Mouse (Mus musculus) layer of hippocampus, postnatal 36 days (tissue): ENCODE data around the gene Ttc36. TPM values are rescaled to one million over a fixed set of nuclear protein-coding genes. Genes with fewer than 3 reads are reported as not detected.
"Not testable (repeated sequence)": the region's sequence is repeated elsewhere in the genome, so short reads cannot be mapped to it uniquely, and the experiment has no call there.

Source experiments
- DNase-seq, 2 experiments: peaks; one replicate each; pipeline ENCODE4 v3.0.0; 2022
- total RNA-seq, 2 experiments: library from RNA; stranded (reverse); gene quantifications; 2 replicates each; pipeline ENCODE4 v1.2.3; 2021

The Ttc36 gene
- total RNA-seq, 2 experiments from 2014 or later: 0.95 to 1.6 TPM

DNA sequence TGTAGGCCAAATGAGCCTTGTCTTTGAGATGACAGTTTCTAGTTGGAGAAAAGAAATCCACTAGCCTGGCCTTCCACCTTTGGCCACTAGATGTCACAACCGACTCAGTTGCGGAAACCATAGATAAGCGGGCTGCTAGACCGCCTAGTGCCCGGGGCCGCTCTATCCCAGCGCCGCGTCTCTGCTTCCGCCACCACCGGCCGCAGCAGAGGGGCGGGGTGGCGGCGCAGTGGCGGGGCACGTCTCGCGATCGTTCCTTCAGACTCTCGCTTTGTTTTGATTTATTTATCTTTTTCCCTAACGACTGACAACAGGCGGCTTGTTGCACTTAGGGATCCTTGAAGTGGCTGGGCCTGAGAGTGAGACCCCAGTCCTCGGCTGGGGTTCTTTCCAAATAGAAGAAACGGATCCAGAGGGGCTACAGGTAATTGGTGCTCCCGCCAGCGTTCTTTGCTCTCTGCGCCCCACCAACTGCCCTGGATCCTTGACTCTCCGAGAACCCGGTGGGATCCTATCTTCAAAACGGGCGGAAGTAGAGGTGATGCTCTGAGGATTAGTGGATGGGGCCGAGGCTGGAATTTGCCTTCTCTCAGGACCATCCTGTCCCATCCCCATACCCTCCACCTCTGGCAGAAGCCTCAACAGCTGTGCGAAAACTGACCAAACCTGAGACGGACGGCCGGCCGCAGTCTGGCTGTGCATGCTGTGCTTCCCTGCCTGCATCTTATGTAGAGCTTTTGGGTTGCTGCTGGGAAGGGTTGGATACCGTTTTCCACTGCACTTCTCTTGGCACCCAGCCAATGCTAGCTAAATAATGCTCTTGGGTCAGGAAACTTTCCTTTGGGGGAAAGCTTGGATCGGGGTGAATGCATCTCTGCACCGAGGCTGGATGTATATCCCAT, 29.9 kb downstream of the Ttc36 start:
- peak; percentile 89 to 90 for DNase-seq

DNA sequence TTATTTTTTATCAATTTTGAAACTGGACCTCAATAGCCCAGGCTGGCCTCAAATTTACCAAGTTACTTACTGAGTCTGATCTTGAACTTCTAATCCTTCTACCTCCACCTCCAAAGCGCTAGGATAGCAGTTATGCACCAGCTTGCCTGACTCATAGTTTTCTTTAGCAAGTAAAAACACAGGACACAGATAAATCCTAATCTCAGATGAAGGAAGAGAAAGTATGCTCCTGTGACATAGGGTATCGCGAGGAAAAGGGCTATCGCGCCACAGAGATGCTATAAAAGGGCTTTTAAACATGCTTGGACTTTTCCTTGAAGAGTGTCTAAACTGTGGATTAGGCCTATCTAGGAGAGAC, 30.5 kb downstream of the Ttc36 start:
- DNase-seq: no peak

DNA sequence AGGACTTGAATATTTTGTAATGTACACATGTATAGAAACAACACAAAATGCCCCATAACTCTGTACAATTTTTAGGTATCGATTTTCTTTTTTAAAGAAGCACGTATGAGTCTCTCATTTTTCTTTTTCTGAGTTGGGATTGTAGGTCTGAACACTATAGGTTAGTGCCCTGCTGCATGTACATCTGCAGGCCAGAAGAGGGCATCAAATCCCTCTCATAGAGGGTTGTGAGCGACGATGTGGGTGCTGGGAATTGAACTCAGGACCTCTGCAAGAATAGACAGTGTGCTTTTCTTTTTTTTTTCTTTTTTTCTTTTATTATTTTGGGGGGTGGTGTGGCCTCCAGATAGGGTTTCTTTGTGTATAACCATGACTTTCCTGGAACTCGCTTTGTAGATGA, 31.5 kb downstream of the Ttc36 start:
- DNase-seq: no peak

DNA sequence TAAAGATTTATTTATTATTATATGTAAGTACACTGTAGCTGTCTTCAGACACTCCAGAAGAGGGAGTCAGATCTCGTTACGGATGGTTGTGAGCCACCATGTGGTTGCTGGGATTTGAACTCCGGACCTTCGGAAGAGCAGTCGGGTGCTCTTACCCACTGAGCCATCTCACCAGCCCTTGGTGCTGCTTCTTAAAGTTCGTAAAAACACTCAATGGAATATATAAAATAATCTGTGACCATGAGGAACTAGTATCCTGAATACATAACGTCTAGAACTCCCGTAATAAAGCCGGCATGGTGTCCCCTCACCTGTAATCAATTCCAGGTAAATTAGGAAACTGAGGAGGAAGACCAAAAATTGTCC, 34.9 kb downstream of the Ttc36 start:
- DNase-seq: not testable (repeated sequence)

DNA sequence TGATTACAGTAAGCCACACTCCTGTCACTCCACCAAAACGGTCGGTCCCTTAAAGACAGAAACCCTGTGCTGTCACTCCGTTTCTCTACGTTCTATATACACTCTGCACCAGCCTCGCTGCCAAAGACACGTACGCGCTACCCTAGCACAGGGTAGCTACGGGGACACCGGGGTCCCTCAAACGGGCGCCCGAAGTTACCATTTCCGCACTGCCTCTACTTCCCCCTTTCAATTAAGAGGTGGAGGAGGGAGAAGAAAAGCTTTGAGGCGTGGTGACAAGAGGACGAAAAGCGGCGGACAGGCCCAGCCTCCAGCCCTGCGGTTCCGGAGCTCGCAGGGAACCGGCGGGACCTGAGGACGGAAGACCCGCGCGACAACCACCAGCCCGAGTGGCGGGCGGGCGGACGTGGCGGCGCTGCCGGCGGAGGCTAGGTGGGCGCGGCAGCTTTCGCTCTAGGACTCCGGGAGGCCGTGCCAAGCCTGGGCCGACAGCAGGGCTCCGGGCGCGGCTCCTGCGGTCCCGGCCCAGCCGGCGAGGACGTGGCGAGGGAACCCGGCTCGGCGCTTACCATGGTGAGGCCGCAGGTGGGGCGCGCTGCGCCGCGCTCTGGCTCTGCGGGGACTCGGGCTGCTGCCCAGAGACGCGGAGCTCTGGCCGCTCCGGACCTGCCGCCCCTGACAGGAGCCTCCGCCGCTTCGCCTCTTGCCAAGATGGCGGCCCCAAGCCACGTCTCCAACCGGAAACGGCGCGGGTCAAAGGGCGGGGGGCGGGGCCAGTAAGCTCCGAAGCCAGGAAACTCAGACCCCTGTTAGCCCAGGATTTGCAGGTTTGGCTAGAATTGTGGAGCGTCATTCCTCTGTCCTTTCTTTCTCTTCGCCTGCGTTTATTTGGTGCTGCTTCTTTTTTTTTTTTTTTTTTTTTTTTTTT, 35.5 kb downstream of the Ttc36 start, which contains the start of the genes Arcn1 and Ift46:
Arcn1 (minus strand) TSS at position 745 of the 928 bp plus-strand sequence.
Ift46 (plus strand) TSS at position 808 of the 928 bp plus-strand sequence.
- peak; percentile 81 to 84 for DNase-seq

DNA sequence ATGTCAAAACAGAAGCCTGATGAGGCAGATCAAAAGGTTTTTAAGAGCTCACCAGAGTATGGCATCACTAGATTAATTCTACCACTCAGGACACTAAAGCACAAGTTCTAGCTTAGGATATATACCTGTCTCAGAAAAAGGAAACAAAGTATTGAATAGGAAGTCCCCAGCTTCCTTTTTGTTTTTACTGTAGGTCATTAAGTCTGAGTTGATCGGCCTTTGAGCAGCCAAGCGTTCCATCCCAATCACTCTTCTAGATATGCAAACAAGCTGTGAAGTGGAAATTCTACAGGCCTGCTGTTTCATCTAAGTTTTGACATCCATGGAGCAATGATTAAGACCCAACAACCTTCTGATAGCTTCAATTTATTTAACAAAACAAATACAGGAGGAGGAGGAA, 42.0 kb downstream of the Ttc36 start:
- DNase-seq: no peak

Other genes with a start within 250 kb of the Ttc36 start
- gene Cxcr5, start 241.2 kb downstream of the Ttc36 start, total RNA-seq: not detected
- 100 to 1,000 TPM; 133 to 134 TPM for gene Ddx6, start 198.2 kb downstream of the Ttc36 start, total RNA-seq
- not detected for gene Treh, start 129.8 kb downstream of the Ttc36 start, total RNA-seq
- gene Phldb1, start 67.9 kb downstream of the Ttc36 start, total RNA-seq: 10 to 100 TPM; 88.5 to 95.6 TPM
- gene Arcn1, start 35.2 kb downstream of the Ttc36 start, total RNA-seq: 100 to 1,000 TPM; 104 to 112 TPM
- 10 to 100 TPM; 68.1 to 69.1 TPM for gene Ift46, start 35.2 kb downstream of the Ttc36 start, total RNA-seq
- 10 to 100 TPM; 43.3 to 51.6 TPM for gene Tmem25, start 3.8 kb downstream of the Ttc36 start, total RNA-seq
- 10 to 100 TPM; 61.3 to 78.3 TPM for gene Kmt2a, start 78.2 kb upstream of the Ttc36 start, total RNA-seq
- 100 to 1,000 TPM; 339 to 375 TPM for gene Atp5l, start 117.7 kb upstream of the Ttc36 start, total RNA-seq
- gene Ube4a, start 162.5 kb upstream of the Ttc36 start, total RNA-seq: 10 to 100 TPM; 72.1 to 78.3 TPM
- gene Cd3g, start 177.4 kb upstream of the Ttc36 start, total RNA-seq: not detected
- not detected for gene Cd3d, start 178.7 kb upstream of the Ttc36 start, total RNA-seq
- gene Cd3e, start 206.6 kb upstream of the Ttc36 start, total RNA-seq: not detected
- 1 to 10 TPM in 1 of 2 experiments, under 1 TPM in 1; 0.42 to 1.1 TPM for gene Mpzl2, start 236.7 kb upstream of the Ttc36 start, total RNA-seq